Mouse (Mus musculus): ENCODE results near the gene Thap3.

DNA sequence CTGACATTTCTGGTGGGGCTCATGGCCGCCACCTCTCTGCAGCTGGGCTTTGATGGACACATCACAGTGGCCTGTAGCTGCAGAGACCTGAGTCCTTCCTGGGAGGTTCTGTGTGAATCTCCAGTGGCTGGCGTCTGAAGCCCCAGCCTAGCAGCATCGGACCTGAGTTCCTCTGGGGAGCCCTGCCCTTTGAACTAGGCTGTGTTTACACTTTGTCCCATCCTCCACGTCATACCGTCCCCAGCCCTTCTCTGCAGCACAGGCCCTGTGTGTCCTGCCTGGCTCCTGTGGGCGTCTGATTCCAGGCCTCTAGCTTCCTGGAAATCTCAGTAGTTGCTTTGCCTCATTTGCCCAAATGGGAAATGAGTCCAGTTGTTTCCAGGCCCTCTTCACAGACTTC lies 35.6 kb downstream of the Thap3 start:
- TF ChIP-seq CTCF (IDR thresholded peaks at IDR 0.05; ENCODE audit: low read depth) (no peak), EP300 (IDR thresholded peaks at IDR 0.05; ENCODE audit: low read depth) (no peak)

Data from liver, postnatal 0 days (tissue).